Mouse (Mus musculus): ENCODE measurements at regions not wholly inside any gene's neighbourhood (a gene's known extent, or its start where the extent isn't known, plus 50 kb on each side); places are given as distances from the start of the nearest gene placed in this dataset.

- 77% methylated on average over 2 of the region's 2 CpGs for WGBS
- Histone ChIP-seq H3K4me3 (no peak overlapping the region), H3K9ac (no peak overlapping the region), H3K27ac (replicated peaks) (no peak overlapping the region), H3K27me3 (replicated peaks) (no peaks in the 10 kb centered on the region), H3K4me2 (no peak overlapping the region), H3K4me1 (peaks cover 20% of the 10 kb centered on the region), H3K9me3 (peaks cover 7% of the 10 kb centered on the region; the same call in 1 of the 2 replicates), H3K36me3 (no peaks in the 10 kb centered on the region)
- no peak for ATAC-seq (ENCODE audit: extremely low read depth, insufficient number of reproducible peaks, low FRiP score, low TSS enrichment)
These were observed 136.6 kb downstream of the Sp3 start for GRCm38 (mm10) chr2:72843610-72844009.

DNA sequence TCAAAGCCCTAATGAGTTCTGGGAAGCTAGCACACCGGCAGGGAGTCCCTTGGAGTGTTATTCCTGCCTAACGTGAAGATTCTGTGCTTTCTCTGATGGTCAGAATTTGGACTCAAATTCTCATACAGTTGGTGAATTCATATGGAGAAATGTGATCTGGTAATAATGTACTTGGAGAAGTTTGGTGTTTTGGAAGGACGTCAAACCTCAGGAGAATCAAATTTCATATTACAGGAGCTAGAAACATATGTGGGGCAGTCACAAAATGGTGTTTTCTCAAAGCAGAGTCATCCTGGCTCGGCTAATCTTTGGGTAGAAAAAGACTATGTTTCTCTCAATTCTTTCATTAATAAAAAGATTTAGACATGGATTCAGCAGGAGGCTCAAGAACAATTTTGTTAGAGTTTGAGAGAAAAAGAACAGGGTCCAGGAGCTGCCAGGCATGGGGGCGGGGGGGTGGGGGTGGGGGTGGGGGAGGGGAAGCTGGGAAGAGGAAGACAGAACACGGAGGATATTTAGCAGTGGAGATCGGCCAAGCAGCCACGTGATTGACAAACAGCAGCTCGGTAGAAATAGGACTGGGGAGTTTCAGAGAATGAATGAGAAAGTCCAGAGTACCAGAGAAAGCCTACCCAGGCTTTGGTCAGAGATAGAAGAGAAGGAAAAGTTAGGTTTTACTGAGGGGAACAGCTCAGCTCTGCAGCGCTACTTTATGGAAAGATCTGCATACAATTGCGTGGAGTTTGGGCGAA is 130.6 kb downstream of the Sp3 start:
- Histone ChIP-seq H3K27ac (replicated peaks) (peak overlapping the region; percentile 37; the same call in 1 of the 2 replicates), H3K4me3 (no peak overlapping the region), H3K4me1 (peaks cover 7% of the 10 kb centered on the region), H3K4me2 (peak overlapping the region; percentile 49), H3K9ac (0 out of 2 replicates have a peak overlapping the region, but pooled peaks have one; percentile 24), H3K27me3 (replicated peaks) (no peaks in the 10 kb centered on the region), H3K36me3 (no peaks in the 10 kb centered on the region), H3K9me3 (peaks cover 4% of the 10 kb centered on the region; the same call in 1 of the 2 replicates)
- WGBS: 34% methylated on average over 12 of the region's 12 CpGs
- no peak for ATAC-seq (ENCODE audit: extremely low read depth, insufficient number of reproducible peaks, low FRiP score, low TSS enrichment)

DNA sequence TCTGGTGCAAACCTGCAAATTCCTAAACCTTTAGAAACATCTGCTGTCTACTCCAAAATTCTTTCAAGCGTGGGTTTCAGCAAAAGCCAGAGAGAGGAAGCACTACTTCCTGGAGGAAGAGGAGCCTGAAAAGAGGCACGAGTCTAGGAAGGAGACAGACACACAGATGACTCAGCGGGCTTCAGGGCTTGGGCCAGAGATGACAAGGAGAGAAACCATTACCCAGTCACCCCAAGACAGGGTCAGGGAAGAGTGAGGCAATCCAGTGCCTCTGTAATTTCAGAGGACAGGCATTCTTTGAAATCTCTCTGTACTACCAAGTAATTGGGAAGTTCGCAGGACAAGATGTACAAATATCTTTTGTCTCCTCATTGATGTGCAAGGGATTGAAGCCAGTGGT is 127.7 kb downstream of the Sp3 start:
- H3K4me1 ChIP-seq: peaks cover 16% of the 10 kb centered on the region
- no peaks in the 10 kb centered on the region for H3K27me3 ChIP-seq (replicated peaks)
- H3K9ac ChIP-seq: no peak overlapping the region
- H3K9me3 ChIP-seq: peaks cover 4% of the 10 kb centered on the region; the same call in 1 of the 2 replicates
- H3K4me2 ChIP-seq: no peak overlapping the region
- no peak overlapping the region for H3K4me3 ChIP-seq
- H3K27ac ChIP-seq (replicated peaks): no peak overlapping the region
- 61% methylated on average over 4 of the region's 4 CpGs for WGBS
- no peak for ATAC-seq (ENCODE audit: extremely low read depth, insufficient number of reproducible peaks, low FRiP score, low TSS enrichment)
- H3K36me3 ChIP-seq: no peaks in the 10 kb centered on the region

DNA sequence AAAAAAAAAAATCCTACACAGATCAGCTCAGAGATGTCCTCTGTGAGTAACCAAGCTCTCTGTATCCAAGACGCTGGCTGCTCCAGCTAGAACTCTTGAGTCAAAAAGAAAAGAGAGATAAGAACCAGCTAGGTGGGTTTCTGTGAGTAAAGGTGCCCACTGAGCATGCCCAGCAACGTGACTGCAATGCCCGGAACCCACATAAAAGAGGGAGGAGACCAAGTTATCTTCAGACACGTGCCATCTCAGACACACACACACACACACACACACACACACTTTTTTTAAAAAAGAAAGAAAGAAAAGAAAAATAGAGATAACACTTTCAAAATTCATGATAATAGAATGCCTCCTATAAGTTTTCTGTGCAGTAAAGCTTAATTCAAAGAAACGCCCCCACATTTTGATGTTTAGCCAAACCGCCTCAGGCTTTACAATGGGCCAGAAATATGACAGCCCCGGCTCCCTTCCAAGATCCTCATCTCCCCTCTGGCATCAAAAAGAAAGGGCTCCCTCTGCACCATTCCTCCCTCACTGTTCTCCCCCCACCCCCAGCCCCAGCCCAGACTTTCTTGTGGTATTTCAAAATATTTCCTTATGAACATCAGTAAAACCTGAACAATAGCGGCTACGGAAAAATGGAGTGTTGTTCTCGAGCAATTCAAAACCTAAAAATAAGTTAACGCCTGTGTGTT is 124.8 kb downstream of the Sp3 start:
- no peak overlapping the region for H3K27ac ChIP-seq (replicated peaks)
- H3K4me3 ChIP-seq: no peak overlapping the region
- H3K27me3 ChIP-seq (replicated peaks): no peaks in the 10 kb centered on the region
- H3K4me1 ChIP-seq: peaks cover 9% of the 10 kb centered on the region
- no peaks in the 10 kb centered on the region for H3K36me3 ChIP-seq
- no peak for ATAC-seq (ENCODE audit: extremely low read depth, insufficient number of reproducible peaks, low FRiP score, low TSS enrichment)
- no peak overlapping the region for H3K4me2 ChIP-seq
- WGBS: 70% methylated on average over 11 of the region's 11 CpGs
- peaks cover 4% of the 10 kb centered on the region; the same call in 1 of the 2 replicates for H3K9me3 ChIP-seq
- H3K9ac ChIP-seq: no peak overlapping the region

DNA sequence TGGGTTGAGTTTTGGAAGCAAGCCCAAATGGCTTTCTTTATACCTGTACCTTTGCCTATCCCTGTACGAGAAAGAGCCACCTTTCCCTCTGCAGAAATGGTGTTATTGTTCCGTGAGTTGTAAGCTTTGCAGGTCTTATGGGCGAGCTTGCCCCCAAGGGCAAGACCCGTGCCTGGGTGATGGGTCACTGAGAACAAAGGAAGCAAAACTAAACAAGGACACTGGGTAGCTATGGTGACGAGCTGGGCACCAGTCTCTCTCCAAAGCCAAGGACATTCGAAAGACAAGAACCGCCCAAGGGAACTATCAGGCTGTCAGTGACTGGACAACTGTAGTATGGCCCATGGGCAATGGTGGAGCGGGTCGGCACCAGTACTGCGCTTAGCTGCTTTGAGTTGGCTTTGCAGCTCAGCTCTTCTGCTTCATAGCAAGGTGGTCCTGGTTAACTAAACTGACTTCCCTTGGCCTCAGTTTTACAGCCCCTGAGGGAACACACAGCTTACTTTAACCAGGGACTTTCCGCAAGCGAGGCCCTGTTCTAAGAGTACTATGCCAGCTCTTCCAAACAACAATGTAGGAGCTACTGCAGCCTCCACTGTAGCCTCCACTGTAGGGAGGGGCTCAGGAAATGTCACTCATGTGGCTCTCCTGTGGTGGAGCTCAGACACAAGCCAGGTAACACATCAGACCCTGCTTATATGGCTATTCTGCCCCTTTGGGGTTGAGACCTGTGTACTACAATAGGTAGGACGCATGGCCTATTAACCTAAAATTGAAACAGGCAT is 124.1 kb downstream of the Sp3 start:
- Histone ChIP-seq H3K27ac (replicated peaks) (no peak overlapping the region), H3K9me3 (peaks cover 4% of the 10 kb centered on the region; the same call in 1 of the 2 replicates), H3K4me1 (peaks cover 10% of the 10 kb centered on the region), H3K27me3 (replicated peaks) (no peaks in the 10 kb centered on the region), H3K9ac (no peak overlapping the region), H3K36me3 (no peaks in the 10 kb centered on the region), H3K4me3 (no peak overlapping the region), H3K4me2 (no peak overlapping the region)
- WGBS: 84% methylated on average over 13 of the region's 13 CpGs
- no peak for ATAC-seq (ENCODE audit: extremely low read depth, insufficient number of reproducible peaks, low FRiP score, low TSS enrichment)

DNA sequence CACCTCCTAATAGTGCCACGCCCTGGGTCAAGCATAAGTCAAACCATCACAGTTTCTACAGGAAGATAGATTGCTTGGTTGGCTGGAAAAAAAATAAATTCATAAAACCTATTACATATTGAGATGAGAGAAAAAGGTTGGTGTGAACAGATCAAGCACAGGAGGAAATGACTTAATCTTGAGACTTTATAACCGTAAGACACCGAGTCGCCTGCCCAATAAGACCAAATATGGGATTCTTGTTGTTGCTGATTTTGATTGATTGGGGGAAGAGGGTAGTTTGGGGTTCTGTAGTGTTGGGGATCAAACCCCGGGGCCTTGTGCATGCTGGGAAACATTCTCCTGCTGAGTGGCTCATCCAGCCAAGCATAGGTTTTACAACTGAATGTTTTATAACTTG is 122.9 kb downstream of the Sp3 start:
- Histone ChIP-seq H3K36me3 (no peaks in the 10 kb centered on the region), H3K27me3 (replicated peaks) (no peaks in the 10 kb centered on the region), H3K4me3 (no peak overlapping the region), H3K4me1 (peaks cover 20% of the 10 kb centered on the region), H3K4me2 (no peak overlapping the region), H3K9me3 (no peaks in the 10 kb centered on the region), H3K9ac (no peak overlapping the region), H3K27ac (replicated peaks) (no peak overlapping the region)
- no peak for ATAC-seq (ENCODE audit: extremely low read depth, insufficient number of reproducible peaks, low FRiP score, low TSS enrichment)
- WGBS: 88% methylated on average over 5 of the region's 5 CpGs

- whole genome bisulfite sequencing: 52% methylated on average over 19 of the region's 19 CpGs
- ATAC-seq (ENCODE audit: extremely low read depth, insufficient number of reproducible peaks, low FRiP score, low TSS enrichment): no peak
- Histone ChIP-seq H3K27ac (replicated peaks) (no peak overlapping the region), H3K9me3 (no peaks in the 10 kb centered on the region; the same call in 1 of the 2 replicates), H3K4me3 (no peak overlapping the region), H3K4me1 (peaks cover 11% of the 10 kb centered on the region), H3K36me3 (no peaks in the 10 kb centered on the region), H3K4me2 (no peak overlapping the region), H3K27me3 (replicated peaks) (no peaks in the 10 kb centered on the region), H3K9ac (no peak overlapping the region)
These were observed 114.5 kb downstream of the Sp3 start for GRCm38 (mm10) chr2:72865462-72866365.

GRCm38 (mm10) chr2:72866366-72866688 is 113.9 kb downstream of the Sp3 start:
- no peaks in the 10 kb centered on the region for H3K27me3 ChIP-seq (replicated peaks)
- no peak overlapping the region for H3K4me3 ChIP-seq
- H3K27ac ChIP-seq (replicated peaks): no peak overlapping the region
- H3K36me3 ChIP-seq: no peaks in the 10 kb centered on the region
- no peak overlapping the region for H3K9ac ChIP-seq
- WGBS: 40% methylated on average over 2 of the region's 2 CpGs
- H3K4me2 ChIP-seq: no peak overlapping the region
- ATAC-seq (ENCODE audit: extremely low read depth, insufficient number of reproducible peaks, low FRiP score, low TSS enrichment): no peak
- peaks cover 8% of the 10 kb centered on the region for H3K4me1 ChIP-seq
- H3K9me3 ChIP-seq: no peaks in the 10 kb centered on the region; the same call in 1 of the 2 replicates

GRCm38 (mm10) chr2:72868173-72868572 is 112.1 kb downstream of the Sp3 start:
- 87% methylated on average over 3 of the region's 3 CpGs for WGBS
- no peaks in the 10 kb centered on the region; the same call in 1 of the 2 replicates for H3K9me3 ChIP-seq
- no peak overlapping the region for H3K27ac ChIP-seq (replicated peaks)
- no peak overlapping the region for H3K4me2 ChIP-seq
- ATAC-seq (ENCODE audit: extremely low read depth, insufficient number of reproducible peaks, low FRiP score, low TSS enrichment): no peak
- no peaks in the 10 kb centered on the region for H3K4me1 ChIP-seq
- no peak overlapping the region for H3K4me3 ChIP-seq
- H3K36me3 ChIP-seq: no peaks in the 10 kb centered on the region
- no peaks in the 10 kb centered on the region for H3K27me3 ChIP-seq (replicated peaks)
- H3K9ac ChIP-seq: no peak overlapping the region

- 84% methylated on average over 5 of the region's 5 CpGs for WGBS
- no peak overlapping the region for H3K27ac ChIP-seq (replicated peaks)
- no peak overlapping the region for H3K9ac ChIP-seq
- H3K4me1 ChIP-seq: no peaks in the 10 kb centered on the region
- no peak overlapping the region for H3K4me2 ChIP-seq
- no peak overlapping the region for H3K4me3 ChIP-seq
- H3K36me3 ChIP-seq: no peaks in the 10 kb centered on the region
- H3K27me3 ChIP-seq (replicated peaks): no peaks in the 10 kb centered on the region
- no peaks in the 10 kb centered on the region; the same call in 1 of the 2 replicates for H3K9me3 ChIP-seq
- no peak for ATAC-seq (ENCODE audit: extremely low read depth, insufficient number of reproducible peaks, low FRiP score, low TSS enrichment)
These were observed 108.4 kb downstream of the Sp3 start for GRCm38 (mm10) chr2:72871836-72872235.

Data from heart, embryonic 13.5 days (tissue).